Mouse (Mus musculus): ENCODE data around the gene Catsperz.

GRCm38 (mm10) chr19:6872701-6873100 lies 52.5 kb downstream of the Catsperz start:
- TF ChIP-seq GATA1 (IDR thresholded peaks at IDR 0.05; ENCODE audit: low read length), result no peak
- TF ChIP-seq TAL1 (IDR thresholded peaks at IDR 0.05; ENCODE audit: low read length), result no peak

Measured in erythroblast, embryonic 14.5 days (primary cell).